Mouse (Mus musculus): ENCODE results near the gene Hectd4.
A peak's percentile ranks its signal among the peaks of the same experiment; 100 is the strongest.
"Not testable (repeated sequence)": the region's sequence is repeated elsewhere in the genome, so short reads cannot be mapped to it uniquely, and the experiment has no call there.

The Hectd4 gene

DNA sequence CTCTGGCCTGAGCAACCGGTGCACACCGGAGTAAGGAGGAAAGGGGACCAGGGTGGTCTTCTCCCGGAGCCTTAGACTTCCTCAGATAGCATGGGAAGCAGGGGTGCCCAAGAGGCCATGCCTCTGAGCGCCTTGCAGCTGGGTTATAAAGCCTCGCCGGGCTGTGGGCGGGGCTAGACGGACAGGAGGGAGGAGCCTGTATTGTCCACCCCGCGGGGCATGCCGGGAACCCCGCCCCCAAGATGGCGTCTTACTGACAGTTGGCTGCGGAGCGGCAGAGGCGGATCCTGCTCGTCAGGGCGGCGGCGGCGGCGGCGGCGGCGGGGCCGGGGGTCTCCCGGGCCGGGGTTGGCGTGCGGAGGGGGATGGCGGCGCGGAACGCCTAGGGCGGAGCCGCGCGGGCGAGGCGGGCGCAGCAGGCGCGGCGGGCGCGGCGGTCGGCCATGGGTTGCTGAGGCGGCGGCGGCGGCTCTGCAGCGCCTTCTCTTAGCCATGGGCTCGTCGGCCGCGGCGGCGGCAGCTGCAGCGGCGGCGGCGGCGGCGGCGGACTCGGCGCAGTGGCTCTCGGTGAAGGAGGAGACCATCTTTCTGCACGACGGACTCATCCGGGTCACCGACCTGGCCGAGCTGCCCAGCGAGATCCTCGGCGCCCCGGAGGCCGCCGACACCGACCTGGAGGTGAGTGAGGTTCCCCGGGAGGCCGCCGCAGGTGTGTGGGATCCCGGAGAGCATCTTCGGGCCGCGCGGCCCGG is at the start of gene Hectd4:
Hectd4 (plus strand) TSS at position 240 of the 752 bp plus-strand sequence.
- peak; percentile 92 for DNase-seq (ENCODE audit: low read depth, low spot score)

DNA sequence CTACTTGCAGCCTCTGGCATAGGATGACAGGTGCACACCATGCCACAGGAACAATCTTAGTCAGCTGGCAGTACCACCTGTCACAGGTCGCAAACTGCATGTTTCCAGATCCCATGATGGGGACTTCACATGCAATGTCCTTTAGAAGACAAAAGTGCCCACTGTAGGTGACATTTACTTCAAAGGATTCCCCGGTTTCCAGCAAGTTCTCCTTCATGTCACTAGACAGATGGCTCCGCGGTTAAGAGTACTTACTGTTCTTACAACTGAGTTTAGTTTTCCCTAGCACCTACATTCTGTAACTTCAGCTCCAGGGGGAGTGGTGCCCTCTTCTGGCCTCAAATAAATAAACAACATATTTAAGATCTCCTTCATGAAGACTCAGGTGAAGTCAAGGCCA is 47.2 kb upstream of the Hectd4 start:
- no peak for DNase-seq (ENCODE audit: low read depth, low spot score)

DNA sequence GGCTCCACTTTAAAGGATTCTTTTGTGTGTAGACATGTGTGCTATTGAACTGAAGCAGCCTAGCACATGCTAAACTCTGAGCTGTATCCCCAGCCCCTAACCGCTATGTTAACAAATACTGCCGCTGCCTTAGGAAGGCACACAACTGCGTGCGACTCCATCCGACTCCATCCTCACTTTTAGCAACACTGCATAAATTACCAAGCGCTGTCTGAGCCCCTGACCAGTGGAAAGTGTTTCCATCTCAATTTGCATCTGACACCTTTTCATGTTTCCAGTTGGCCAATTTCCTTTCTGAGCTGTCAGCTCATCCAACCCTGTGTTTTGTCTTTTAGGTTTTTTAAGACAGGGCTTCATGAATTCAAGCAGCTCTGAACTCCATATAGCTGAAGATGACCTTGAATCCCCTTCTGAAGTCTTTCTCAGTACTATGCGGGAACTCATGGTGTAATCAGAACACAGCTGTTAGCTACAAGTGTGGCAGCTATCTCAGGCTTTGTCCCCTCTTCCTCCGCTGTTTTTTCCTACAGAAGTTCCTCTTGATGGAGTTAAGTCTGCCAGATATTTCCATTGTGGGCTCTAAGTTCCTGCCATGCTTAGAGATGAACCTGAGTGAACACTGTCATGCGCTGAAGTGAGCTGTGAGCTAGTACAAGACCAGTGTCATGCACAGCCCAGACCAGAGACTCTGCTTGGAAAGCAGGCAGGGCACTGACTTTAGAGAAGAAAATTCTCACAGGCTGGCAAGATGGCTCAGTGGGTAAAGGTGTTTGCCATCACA is 40.8 kb upstream of the Hectd4 start:
- DNase-seq (ENCODE audit: low read depth, low spot score): no peak

DNA sequence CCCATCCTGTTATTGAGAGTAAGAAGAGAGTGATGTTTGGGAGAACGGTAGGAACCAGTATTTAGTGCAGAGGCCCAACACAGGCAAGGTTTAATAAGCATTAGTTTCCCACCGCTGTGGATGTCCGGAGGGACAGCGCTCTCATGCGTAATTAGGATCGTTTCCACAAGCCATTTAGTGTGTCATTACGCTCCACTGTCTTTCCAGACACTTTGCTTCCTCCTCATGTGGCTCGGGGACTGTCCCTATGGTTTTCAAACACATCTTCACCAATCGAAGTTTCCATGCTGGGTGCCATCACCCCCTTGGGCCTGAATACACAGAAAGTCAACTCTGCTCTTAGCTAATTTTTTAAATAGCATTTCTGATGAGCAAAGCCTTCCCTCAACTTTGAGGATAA is 36.8 kb upstream of the Hectd4 start:
- DNase-seq (ENCODE audit: low read depth, low spot score): no peak

DNA sequence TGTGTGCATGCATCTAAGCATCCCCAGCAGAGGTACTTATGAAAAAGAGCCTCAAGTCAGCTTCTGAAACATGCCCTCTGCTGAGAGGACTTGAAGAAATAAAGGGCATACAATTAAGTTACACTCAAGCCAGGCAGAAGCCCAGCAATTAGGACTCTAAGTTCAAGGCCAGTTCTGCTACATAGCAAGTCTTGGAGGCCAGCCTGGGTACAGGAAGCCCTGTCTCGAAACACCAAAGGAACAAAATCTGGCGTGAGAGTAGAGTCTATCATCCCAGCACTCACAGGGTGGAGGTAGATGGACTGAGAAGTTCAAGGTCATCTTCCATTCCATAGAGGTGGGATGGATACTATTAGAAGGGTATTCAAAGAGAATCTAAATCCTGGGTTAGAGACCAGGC is 35.6 kb upstream of the Hectd4 start:
- DNase-seq (ENCODE audit: low read depth, low spot score): no peak

DNA sequence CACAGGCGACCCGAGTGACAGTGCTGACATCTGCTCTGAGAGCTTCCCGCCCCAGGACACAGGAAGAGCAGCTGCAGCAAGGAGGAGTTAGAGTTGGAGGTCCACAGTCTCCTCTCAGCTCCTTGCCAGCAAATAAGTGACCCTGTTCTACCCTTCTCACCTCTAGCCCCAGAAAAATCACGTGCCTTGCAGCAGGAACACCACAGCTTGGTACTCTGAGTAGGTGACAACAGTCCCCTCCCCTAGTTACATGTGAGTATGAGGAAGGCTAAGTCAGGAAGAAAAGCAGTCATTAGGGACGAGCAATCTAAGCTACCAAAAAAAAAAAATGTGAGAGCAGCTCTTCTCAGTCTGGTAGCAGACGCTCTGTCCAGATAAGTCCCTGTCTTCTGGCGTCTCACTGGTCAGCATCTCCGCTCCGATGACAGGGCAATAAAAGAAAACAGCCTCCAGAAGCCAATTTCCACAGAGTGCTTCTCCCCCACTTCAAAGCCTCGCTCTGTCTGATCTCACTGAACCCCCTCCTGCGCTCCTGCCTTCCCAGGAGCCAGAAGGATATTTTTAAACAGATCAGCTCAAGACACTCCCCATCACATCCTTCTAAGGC is 35.0 kb upstream of the Hectd4 start:
- DNase-seq (ENCODE audit: low read depth, low spot score): no peak

DNA sequence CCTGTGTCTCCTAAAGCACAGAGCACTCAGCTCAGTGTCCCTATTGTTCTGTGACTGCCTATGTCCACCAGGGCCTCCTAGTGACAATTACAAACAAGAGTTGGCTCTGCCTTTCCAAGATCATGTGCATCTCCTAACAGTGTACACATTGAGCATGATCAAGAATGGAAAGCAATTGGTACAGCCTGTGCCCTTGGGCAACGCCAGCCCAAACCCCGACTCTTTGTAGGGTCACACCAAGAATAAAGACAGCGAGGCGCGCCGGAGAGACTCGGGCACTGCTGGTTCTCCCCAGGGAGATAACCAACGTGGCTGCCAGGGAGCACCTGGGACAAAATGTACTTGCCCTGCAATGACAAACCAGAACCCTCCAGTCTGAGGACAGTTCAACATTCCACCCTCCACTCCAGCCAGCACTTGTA is 32.4 kb upstream of the Hectd4 start:
- DNase-seq (ENCODE audit: low read depth, low spot score): no peak

DNA sequence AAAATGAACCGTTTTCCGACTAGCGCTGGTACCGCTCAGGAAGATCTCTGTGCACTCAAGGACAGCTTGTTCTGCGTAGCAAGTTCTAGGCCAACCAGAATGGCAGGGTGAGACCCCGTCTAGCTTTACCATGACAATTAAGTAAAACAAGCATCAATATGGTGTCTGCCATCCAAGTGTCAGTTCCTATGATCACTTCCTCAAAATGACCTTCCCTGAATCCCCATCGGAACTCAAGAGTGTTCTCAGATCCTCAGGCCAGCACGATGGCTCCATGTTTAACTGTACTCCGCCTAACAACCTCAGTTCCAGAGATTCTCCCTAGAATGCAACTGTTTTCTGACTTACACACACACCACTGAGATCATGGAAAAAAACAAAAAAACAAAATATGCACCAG is 31.8 kb upstream of the Hectd4 start:
- no peak for DNase-seq (ENCODE audit: low read depth, low spot score)

DNA sequence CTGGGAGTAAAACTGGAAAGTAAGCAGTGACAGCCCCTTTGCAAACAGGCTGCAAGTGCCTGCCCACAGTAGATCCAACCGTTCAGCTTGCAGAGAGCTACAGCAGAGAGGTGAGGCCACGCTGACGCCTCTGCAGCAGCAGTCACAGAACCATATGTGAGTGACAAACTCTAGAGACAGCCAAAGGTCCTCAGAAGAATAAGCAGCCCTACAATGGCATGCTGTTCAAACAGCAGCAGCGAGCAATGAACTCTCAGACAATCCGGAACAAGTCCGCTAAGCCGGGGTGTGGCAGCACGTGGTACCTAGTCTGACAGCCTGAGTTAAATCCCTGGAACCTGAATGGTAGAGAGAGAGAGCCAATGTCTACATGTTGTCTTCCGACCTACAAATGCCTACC is 30.8 kb upstream of the Hectd4 start:
- DNase-seq (ENCODE audit: low read depth, low spot score): no peak

DNA sequence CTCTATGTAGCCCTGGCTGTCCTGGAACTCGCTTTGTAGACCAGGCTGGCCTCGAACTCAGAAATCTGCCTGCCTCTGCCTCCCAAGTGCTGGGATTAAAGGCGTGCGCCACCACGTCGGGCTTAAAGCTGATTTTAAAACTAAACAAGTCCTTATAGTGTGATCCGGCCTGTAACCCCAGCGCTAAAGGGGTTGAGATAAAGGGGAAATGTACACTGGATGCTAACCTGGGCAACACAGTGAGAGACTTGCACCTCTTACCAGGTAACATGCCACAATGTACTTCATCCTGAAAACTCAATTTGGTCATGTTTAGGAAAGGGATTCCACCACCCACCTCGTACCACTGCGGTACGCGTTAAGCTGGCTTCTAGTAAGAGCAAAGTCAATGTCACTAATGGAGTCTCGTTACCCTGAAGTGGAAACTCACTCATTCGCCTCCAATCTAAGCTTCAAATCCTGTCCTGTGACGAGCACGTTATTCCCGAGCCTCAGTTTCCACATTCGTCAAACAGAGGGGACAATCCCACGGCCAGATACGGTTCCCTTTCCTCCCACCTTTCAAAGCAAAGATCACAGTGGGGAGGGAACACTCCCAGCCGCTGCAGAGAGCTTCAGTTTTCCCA is 29.7 kb upstream of the Hectd4 start:
- DNase-seq (ENCODE audit: low read depth, low spot score): no peak

DNA sequence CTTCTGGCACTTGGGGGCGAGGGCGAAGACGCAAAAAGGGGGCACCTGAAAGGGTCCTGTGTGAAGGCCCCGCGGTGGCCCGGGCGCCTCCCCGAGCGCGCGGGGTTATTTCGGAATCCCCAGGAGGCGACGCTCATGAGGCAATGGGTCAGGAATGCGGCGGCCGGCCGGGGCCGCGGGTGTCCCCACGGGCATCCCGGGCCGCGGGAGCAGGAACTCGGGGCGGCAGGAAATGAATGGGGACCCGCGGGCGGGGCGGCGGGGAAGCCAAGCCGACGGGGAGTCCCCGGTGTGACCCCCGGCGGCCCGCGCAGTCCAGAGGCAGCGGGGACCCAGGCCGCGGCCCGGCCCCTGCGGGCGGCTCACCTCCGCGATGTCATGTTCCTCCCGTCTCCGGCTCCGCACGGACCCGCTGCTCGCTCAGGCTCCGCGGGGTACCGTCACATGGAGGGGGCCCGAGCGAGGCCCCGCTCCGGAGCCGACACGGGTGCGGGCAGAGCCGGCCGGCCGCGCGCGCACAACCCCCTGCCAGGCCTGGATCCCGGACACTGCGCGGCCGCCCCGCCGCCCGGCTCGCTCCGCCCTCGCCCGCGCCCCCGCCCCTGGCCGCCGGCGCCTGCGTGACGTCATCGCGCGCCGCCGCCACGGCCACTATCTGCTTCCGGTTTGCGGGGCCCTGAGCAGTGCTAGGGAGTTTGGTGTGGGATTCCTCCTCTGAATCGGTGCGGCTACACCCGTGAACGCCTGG is 29.0 kb upstream of the Hectd4 start, which contains the start of gene Ptpn11:
Ptpn11 (minus strand) TSS at position 562 of the 748 bp plus-strand sequence.
- DNase-seq (ENCODE audit: low read depth, low spot score): peak; percentile 79

DNA sequence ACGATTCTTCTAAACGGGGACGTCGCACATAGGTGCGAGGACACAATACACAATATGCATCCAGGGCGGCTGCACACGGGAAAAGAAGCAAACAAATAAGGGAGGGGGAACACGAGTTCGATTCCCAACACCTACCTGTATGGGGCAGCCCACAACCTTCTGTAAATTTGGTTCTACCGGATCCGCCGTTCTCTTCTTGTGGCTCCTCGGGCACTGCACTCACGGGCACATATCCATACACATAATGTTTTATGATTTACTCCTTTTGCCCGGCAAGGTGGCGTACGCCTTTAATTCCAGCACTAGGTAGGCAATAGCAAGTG is 28.5 kb upstream of the Hectd4 start:
- DNase-seq (ENCODE audit: low read depth, low spot score): no peak

DNA sequence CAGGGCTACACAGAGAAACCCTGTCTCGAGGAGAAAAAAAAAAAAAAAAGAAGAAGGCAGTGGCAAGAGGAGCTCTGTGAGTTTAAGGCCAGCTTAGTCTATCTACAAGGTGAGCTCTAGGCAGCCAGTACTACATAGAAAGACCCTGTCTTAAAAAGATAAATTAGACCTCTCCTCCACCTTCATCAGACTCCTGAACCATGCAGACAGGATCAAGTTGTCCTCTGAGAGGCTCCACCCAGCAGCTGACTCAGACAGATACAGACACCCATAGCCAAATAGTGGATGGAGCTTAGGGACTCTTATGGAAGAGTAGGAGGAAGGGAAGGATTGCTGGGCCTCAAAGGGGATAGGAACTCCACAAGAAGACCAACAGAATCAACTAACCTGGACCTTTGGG is 25.8 kb upstream of the Hectd4 start:
- DNase-seq (ENCODE audit: low read depth, low spot score): no peak

DNA sequence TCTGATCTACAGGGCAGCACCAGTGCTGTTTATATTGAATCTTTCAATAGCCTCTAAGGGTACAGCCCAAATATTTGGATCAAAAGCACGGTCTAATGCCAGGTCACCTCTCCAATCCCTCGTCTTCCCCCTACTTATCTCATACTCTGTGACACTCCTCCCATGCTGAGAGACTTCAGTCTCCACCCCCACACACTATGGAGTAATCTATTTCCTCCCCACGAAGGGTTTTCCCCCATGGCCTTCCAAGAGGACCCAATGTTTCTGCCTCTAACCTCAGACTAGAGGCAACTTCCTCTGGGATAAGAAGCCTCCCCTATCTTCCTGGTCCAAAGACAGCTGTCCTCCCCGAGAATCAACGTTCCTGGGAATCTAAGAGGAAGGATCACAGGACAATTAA is 23.3 kb upstream of the Hectd4 start:
- DNase-seq (ENCODE audit: low read depth, low spot score): no peak

DNA sequence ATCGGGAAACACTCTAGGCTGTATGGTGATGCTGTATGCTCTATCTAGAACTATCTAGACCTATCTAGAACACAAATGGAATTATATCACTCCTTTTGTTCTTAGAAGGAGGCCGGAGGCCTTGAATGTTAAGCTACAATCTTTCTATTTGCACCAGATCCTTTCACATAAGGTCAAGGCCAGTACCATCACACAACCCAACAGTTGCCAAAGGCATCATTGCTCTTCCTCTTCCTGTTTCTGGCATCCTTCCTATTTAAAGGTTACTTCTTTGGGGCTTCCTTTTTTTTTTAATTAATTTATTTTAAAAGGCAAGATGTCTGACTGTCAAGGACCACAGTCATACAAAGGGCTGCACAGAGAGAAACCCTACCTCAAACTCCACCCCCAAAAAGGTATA is 22.7 kb upstream of the Hectd4 start:
- DNase-seq (ENCODE audit: low read depth, low spot score): no peak

DNA sequence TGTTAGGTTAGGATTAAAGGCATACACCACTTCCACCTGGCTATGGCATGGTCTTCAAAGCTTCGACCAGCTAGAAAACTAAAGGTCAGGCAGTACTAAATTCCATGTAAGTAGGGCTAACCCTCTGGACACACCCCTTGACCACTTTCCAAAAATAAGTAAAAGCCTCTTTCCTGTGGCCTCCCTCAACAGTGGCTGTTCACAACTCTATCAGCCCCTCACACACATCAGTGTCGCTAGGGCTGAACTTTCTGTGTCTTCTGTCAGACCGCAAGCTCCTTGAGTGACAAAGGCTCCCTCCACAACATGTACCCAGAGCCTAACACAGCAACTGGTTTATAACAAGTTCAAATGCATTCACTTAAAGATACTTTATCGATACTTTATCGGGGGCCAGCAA is 21.6 kb upstream of the Hectd4 start:
- no peak for DNase-seq (ENCODE audit: low read depth, low spot score)

DNA sequence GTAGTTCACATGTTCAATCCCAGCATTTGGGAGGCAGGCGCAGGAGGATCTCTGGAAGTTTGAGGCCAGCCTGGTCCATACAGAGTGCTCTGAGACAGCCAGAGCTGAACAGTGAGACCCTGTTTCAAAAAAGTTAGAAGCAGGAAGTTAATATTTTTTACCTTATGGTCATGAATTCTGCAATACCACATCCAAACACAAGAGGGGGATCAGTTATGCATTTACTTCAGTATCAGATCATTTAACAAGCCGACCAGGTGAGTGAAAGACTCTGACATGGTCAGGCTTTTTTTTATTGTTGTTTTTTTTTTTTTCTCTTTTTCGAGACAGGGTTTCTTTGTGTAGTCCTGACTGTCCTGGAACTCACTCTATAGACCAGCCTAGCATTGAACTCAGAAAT is 18.3 kb upstream of the Hectd4 start:
- no peak for DNase-seq (ENCODE audit: low read depth, low spot score)

DNA sequence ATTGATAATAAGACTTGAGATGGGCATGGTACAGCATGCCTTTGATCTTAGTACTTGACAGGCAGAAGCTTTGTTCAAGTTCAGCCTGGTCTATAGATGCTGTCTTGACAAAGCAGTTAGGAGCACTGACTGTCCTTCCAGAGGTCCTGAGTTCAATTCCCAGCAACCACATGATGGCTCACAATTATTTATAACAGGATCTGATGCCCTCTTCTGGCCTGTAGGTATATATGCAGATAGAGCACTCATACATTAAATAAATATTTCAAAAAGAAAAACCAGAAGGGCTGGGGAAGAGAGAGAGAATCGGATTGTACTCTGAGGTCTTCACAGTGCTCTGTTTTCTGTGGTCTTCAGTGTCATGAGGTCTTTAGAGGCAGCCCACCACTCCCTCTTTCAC is 17.6 kb upstream of the Hectd4 start:
- DNase-seq (ENCODE audit: low read depth, low spot score): no peak

DNA sequence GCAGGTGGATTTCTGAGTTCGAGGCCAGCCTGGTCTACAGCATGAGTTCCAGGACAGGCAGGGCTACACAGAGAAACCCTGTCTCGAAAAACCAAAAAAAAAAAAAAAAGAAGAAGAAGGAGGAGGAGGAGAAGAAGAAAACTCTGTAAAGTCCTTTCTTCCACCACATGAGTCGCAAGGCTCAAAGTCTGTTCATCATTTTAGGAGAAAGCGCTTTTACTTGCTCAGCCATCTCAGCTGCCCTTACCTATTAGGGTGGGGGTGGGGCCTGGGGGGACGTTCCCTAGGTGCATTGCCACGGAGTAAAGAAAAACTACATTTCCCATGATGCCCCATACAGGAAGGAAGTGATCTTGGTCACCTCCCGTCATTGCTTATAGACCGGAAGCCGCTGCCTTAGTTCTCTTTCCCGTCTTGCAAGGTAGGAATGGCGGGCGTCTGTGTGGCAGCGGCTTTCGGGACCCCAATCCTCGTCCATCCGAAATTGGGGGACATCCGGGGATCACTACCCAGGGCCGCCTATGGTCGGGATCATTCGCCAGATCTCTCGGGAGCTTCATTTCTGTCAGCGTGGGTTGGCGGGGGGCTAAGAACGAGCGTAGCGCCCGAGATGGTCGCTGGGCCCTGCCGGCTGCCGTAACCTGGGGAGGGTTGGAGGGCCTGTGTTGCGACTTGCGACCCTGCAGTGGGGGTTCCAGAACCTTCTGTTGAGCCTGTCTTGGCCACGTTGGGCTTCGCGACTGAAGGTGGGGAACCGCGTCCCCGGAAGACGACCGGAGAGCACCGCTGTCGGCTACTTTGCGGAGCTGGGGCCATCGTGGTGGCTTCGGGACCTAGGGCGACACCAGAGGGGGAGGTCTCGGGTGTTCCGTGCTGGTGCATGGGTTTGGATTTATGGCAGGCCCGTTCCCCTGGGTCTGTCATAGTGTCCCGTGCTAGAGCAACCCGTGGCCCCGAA is 15.6 kb upstream of the Hectd4 start, which contains the start of gene Rpl6:
Rpl6 (plus strand) TSS at position 350 of the 958 bp plus-strand sequence.
- DNase-seq (ENCODE audit: low read depth, low spot score): peak; percentile 72

DNA sequence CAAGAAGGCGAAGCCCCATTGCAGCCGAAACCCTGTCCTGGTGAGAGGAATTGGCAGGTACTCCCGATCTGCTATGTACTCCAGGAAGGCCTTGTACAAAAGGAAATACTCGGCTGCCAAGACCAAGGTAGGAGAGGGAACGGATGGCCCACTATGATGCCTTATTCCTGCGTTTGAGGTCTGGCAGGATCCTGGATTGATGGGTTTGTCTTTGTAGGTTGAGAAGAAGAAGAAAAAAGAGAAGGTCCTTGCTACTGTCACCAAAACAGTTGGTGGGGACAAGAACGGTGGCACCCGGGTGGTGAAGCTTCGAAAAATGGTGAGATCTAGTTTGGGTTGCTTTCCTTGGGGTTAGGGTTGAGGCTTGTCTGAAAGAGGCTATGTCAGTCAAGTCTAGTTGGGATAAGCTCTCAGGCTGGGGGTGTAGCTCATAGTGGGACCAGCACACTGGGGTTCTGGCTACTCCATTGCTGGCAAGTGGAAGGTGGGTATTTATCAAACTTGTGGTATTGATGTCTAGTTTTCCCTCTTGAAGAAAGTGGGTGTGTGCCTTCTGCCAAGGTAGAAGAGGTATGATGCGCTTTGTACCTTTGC is 14.4 kb upstream of the Hectd4 start:
- not testable (repeated sequence) for DNase-seq (ENCODE audit: low read depth, low spot score)
